Mouse (Mus musculus) fat pad, adult 2 months (tissue): ENCODE measurements around the gene Gm20388.
A peak's percentile ranks its signal among the peaks of the same experiment; 100 is the strongest.

Source experiments
- DNase-seq: peaks from one replicate; pipeline ENCODE4 v3.0.0-alpha.2; 2011; ENCODE audit warnings: low read depth, low spot score; ENCODE audit errors: extremely low read depth

Gene Gm20388

GRCm38 (mm10) chr8:122949701-122950100, 3039.1 kb downstream of the Gm20388 start:
- DNase-seq = no peak

DNA sequence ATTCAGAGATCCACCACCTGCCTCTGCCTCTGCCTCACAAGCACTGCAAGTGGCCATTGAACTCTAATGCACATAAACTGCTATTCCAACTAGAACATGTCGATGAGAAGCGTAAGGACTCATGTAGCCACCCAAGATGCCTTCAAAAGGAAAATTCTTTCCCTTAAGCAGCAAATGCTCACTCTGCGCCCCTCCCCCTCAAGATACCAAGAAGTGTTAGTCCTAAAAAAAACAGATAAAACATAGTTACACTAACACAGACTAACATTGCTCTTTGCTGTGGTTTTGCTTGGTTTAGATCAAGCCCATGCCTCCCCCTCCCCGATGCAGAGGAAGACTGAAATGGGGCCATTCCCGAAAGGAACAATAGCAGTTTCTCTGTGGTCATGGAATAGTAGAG, 3040.8 kb downstream of the Gm20388 start:
- no peak for DNase-seq

- no peak for DNase-seq
Measured at GRCm38 (mm10) chr8:122953028-122953427, 3042.4 kb downstream of the Gm20388 start.

DNA sequence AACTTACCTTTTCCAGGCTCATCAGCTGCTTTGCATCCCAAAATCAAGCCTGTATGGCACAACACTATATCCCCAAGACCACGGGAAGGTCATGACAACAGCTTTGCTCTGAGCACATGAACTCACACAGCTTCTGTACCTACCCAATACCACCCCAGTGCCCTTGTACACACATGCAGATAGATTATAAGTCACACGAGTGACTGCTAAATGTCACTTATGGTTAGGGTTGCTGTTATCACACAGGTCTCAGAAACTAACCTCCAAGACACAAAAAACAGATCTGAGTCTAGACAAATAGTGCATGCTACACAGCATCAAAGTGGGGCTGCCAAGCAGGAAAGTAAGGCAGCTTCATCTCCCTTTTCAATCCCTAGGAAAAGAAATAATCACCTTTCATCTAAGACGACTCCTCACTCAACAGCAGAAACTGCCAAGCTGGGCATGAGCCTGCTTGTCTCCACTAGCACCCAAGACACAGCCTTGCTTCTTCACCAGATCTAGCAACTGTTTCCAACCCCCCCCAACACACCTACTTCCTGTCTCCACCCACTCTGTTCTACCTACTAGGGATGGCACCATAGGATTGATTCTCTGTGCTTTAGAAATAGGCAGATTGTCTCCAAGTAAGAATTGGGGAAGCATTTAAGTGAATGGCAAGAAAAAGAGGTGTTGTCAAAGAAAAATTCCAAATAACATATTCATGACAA, 3043.6 kb downstream of the Gm20388 start:
- DNase-seq = peak; percentile 30

GRCm38 (mm10) chr8:122955195-122955594, 3044.6 kb downstream of the Gm20388 start:
- no peak for DNase-seq

GRCm38 (mm10) chr8:122955997-122956396, 3045.4 kb downstream of the Gm20388 start:
- no peak for DNase-seq

- DNase-seq = no peak
Measured at GRCm38 (mm10) chr8:122960323-122960722, 3049.7 kb downstream of the Gm20388 start.

DNA sequence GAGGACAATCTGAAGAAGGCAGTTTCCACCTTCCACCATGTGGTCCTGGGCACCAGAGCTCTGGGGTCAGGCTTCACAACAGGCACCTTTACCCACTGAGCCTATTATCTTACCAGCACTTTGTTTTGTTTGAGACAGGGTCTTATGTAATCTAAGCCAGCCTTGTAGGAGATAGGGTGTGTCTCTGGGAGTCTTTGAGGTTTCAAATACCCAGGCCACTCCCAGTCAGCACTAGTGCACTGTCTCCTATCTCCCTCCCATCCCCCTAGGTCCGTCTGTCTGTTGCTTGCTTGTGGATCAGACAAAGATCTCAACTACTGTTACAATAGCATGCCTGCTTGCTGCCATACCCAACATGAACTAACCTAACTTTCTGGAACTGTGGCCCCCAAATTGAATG, 3050.3 kb downstream of the Gm20388 start:
- DNase-seq = no peak

GRCm38 (mm10) chr8:122961458-122961857, 3050.8 kb downstream of the Gm20388 start:
- DNase-seq = no peak

DNA sequence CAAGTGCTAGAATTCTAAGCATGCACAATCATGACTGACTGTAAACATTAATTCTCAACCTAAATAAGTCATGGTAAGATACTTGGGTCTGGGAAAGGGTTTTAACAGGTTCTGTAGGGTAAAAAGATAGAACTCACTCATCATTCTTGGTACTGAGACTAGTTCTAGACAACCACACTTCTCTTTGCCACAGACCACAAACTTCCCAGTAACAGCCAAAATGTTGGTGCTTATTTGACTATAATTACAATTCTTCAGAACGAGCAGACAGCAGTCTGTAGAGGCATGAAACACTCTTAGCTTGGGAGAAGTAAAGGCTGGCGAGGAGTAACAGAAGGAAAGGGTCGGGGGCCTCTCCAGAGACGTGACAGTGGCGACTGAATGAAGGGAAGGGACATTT, 3051.4 kb downstream of the Gm20388 start:
- no peak for DNase-seq

GRCm38 (mm10) chr8:122966638-122967037, 3056.0 kb downstream of the Gm20388 start:
- DNase-seq = no peak

- no peak for DNase-seq
Measured at GRCm38 (mm10) chr8:122968145-122968544, 3057.5 kb downstream of the Gm20388 start.

GRCm38 (mm10) chr8:122969964-122970620, 3059.5 kb downstream of the Gm20388 start:
- no peak for DNase-seq

DNA sequence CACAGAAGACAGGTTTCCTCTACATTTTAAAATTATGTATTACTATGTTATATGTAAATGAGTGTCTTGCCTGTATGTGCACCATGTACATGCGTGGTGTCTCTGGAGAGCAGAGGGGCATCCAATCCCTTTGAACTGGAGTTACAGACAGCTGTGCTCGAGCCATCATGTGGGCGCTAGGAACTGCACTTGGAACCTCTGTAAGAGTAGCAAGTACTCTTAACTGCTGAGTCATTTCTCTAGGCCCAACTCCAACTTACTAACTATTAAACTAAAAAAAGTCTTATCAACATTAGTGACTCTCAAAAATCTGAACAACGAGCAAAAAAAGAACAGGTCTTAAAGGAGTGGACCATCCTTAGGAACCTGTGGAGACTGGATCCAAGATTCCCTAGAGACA, 3065.4 kb downstream of the Gm20388 start:
- no peak for DNase-seq

GRCm38 (mm10) chr8:122979424-122979823, 3068.8 kb downstream of the Gm20388 start:
- no peak for DNase-seq

DNA sequence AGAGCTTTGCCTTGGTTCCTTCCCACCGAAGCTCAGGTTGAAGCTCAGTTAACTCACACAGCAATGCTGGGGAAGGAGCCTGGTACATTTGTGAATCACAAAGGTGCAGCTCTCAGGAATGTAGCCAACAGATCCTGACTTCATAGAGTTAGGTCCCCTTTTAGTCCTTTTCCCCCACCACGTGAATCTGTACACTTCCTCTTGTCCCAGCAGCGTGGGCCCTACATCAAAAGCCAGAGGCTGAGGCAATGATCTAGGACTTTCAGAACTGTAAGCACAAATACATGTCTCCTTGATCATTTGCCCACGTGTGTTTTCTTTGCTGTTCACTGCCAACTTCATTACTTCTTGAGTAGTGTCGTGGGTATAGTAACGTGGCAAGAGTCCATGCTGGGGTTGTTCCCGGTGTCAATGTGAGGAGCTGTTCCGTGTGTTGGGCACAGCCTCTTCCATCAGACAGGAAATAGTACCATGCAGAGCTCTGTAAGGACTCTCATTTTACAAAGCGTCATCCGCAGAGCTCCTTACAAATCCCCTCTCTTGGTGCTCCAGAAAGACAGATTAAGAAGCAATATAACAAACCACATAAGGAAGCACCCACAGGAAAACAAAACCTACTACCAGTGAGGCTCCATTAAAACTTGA, 3069.3 kb downstream of the Gm20388 start:
- no peak for DNase-seq

DNA sequence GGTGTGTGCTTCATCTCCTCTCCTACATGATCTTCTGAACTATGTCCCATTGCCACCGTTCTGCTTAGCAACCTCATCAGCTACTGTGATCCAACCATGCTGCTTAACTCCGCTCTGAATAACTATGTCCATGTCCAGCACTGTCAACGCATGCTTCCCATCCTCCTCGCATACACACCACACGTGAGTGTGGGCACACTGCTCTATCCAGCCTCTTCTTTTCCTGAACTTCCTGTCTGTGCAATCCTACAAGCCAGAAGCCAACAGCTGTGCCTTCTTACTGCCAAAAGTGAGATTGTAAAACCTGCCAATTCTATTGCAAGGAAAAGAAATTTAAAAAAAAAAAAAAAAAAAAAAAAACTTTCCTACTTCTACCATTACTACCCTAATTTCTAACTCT, 3071.0 kb downstream of the Gm20388 start:
- DNase-seq = no peak

- DNase-seq = no peak
Measured at GRCm38 (mm10) chr8:122983178-122983942, 3072.7 kb downstream of the Gm20388 start.

DNA sequence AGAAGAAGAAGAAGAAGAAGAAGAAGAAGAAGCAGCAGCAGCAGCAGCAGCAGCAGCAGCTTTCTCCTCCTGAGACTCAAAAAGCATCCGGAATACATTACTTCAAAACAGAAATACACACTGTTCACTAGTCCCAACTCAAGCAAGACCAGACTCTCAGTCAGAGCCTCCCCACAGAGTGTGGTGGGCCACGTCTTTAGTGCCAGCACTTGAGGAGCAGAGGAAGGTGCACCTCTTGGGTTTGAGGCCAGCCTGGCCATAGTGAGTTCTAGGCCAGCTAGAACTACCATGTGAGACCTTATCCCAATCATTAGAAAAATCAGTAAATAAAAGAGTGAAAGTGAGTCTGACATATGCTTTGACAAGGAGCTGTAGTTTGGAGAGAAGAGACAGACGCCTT, 3073.5 kb downstream of the Gm20388 start:
- no peak for DNase-seq

GRCm38 (mm10) chr8:122986501-122987184, 3076.0 kb downstream of the Gm20388 start:
- no peak for DNase-seq

- DNase-seq = no peak
Measured at GRCm38 (mm10) chr8:122987255-122987654, 3076.6 kb downstream of the Gm20388 start.
